Mouse (Mus musculus) brain, embryonic 14.5 days (tissue): Measurements from ENCODE around the gene Slc39a9. TPM values are rescaled to one million over a fixed set of nuclear protein-coding genes. Genes with fewer than 3 reads are reported as not detected.

Experiments used
- DNase-seq: peaks from one replicate; pipeline ENCODE4 v3.0.0-alpha.2; 2011; ENCODE audit warnings: low read depth
- CTCF ChIP-seq: fragments of 200-500 bp; IDR thresholded peaks from 2 replicates; pipeline ENCODE4 v1.5.1; 2012; ENCODE audit warnings: inconsistent platforms, mild to moderate bottlenecking, moderate library complexity, borderline replicate concordance; ENCODE audit not compliant: insufficient read depth, insufficient read length; ENCODE audit errors: extremely low read depth
- POLR2A ChIP-seq: fragments of 200-500 bp; IDR thresholded peaks from 2 replicates; pipeline ENCODE4 v1.6.1; 2012; ENCODE audit warnings: mild to moderate bottlenecking, inconsistent platforms, borderline replicate concordance; ENCODE audit not compliant: poor library complexity, insufficient read depth, insufficient read length, severe bottlenecking; ENCODE audit errors: extremely low read depth
- polyA plus RNA-seq: library from polyadenylated mRNA; depleted of rRNA; stranded (reverse); fragments of >200 nt; gene quantifications from 2 replicates; pipeline ENCODE4 v1.2.3, GENCODE M21; 2012

The Slc39a9 gene
- polyA plus RNA-seq, 1 experiment: 38.2 TPM

GRCm38 (mm10) chr12:80612113-80612791 is 31.4 kb upstream of the Slc39a9 start:
- peak; percentile 50 for DNase-seq
- TF ChIP-seq CTCF (no peak), POLR2A (no peak)

GRCm38 (mm10) chr12:80615371-80616257 is 28.1 kb upstream of the Slc39a9 start:
- DNase-seq: no peak
- TF ChIP-seq POLR2A (no peak), CTCF (no peak)

GRCm38 (mm10) chr12:80620501-80620900 is 23.2 kb upstream of the Slc39a9 start:
- DNase-seq: no peak
- TF ChIP-seq CTCF: no peak
- TF ChIP-seq POLR2A: no peak

GRCm38 (mm10) chr12:80631790-80632189 is 11.9 kb upstream of the Slc39a9 start:
- no peak for DNase-seq
- TF ChIP-seq CTCF: no peak

GRCm38 (mm10) chr12:80642725-80643692 is 674 bp upstream of the Slc39a9 start:
- peak; percentile 69; the same call in 1 of the 2 replicates for TF ChIP-seq CTCF
- no peak for TF ChIP-seq POLR2A
- peak; percentile 58 for DNase-seq

GRCm38 (mm10) chr12:80644506-80644868 is 804 bp downstream of the Slc39a9 start:
- TF ChIP-seq CTCF: no peak
- TF ChIP-seq POLR2A: no peak
- no peak for DNase-seq

- DNase-seq: no peak
- TF ChIP-seq CTCF (no peak), POLR2A (no peak)
These were observed 2.7 kb downstream of the Slc39a9 start for GRCm38 (mm10) chr12:80646377-80646776.

- peak; percentile 2 for DNase-seq
- no peak for TF ChIP-seq CTCF
- TF ChIP-seq POLR2A: no peak
These were observed 10.4 kb downstream of the Slc39a9 start for GRCm38 (mm10) chr12:80653951-80654658.

- no peak for DNase-seq
These were observed 11.0 kb downstream of the Slc39a9 start for GRCm38 (mm10) chr12:80654659-80655025.

GRCm38 (mm10) chr12:80658661-80659060 is 15.0 kb downstream of the Slc39a9 start:
- peak; percentile 6 for DNase-seq
- no peak for TF ChIP-seq CTCF
- no peak for TF ChIP-seq POLR2A

More at GRCm38 (mm10) chr12:80654659-80655025, 11.0 kb downstream of the Slc39a9 start:
- TF ChIP-seq CTCF: no peak
- no peak for TF ChIP-seq POLR2A

- TF ChIP-seq POLR2A (no peak), CTCF (no peak)
- no peak for DNase-seq
These were observed 18.6 kb downstream of the Slc39a9 start for GRCm38 (mm10) chr12:80662322-80662721.

- no peak for TF ChIP-seq CTCF
- TF ChIP-seq POLR2A: no peak
- DNase-seq: no peak
These were observed 20.3 kb downstream of the Slc39a9 start for GRCm38 (mm10) chr12:80663935-80664334.
